Mouse (Mus musculus) lung, adult 2 months (tissue): ENCODE measurements around the gene Arpc5.

Experiments
- CTCF ChIP-seq: fragments of 200-500 bp; IDR thresholded peaks from 2 replicates; pipeline ENCODE4 v1.5.1; 2011; ENCODE audit warnings: mild to moderate bottlenecking, low read length, control low read depth; ENCODE audit not compliant: insufficient read depth
- POLR2A ChIP-seq: fragments of 200-500 bp; IDR thresholded peaks from 2 replicates; pipeline ENCODE4 v1.6.1; 2011; ENCODE audit warnings: low read depth, mild to moderate bottlenecking, control low read depth, low read length, borderline replicate concordance; ENCODE audit errors: extremely low read depth

DNA sequence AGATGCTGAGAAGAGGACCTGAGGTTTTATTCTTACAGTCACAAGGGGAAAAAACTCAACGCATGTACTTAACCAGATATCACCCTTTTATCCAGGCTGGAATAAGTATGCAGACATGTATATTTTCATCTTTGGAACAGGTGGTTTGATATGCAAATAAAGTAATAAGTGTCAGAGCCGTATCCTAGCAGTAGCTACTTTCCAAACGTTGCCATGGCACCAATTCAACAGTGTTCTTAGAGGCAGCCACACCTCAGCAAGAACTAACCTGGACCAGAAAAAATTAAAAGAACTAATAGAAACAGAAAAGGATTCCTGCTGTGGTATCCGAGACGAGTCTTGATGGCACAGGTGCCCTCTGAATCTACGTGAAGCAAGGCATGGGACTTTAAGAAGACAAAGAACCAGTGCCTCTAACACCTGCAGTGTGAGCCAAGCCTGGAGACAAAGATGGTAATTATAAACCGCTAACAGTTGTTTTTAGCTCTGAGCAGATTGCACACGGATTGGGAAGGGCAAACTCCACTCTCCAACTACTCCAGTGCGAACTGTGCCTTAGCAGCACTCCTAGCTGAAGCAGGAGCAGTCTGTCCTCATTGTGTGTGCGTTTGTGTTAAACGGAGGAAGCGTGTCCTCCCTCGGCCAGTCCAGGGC lies 15.9 kb upstream of the Arpc5 start, which contains the start of gene Apobec4:
- TF ChIP-seq POLR2A (no peak), CTCF (no peak)
